Mouse (Mus musculus): ENCODE data around the gene Pdcd2. TPM values are rescaled to one million over a fixed set of nuclear protein-coding genes. Genes with fewer than 3 reads are reported as not detected.

Gene Pdcd2
- total and polyA plus RNA-seq, 2 experiments from 2014 or later, result 49.2 to 51.5 TPM

DNA sequence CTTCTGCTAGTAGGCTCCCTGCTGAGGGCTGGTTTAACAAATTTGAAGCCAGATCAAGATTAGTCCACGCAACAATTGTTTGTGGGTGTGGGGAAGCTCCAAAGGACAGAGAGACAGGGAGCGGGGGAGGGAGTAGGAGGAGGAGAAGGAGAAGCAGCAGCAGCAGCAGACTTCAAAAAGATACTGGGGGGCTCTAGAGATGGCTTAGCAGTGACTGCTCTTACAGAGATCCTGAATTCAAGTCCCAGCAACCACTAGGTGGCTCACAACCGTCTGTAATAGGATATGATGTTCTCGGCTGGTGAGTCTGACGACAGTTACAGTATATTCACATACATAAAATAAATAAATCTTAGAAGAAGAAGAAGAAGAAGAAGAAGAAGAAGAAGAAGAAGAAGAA, 3.0 kb upstream of the Pdcd2 start:
- Histone ChIP-seq H3K27ac (no peak overlapping the region), H3K27me3 (ENCODE audit: insufficient read depth, low read length) (no peaks in the 10 kb centered on the region), H3K4me3 (ENCODE audit: low read length) (no peak overlapping the region), H3K9me3 (ENCODE audit: low read length) (no peaks in the 10 kb centered on the region), H3K9ac (replicated peaks; ENCODE audit: low read length) (no peak overlapping the region), H3K36me3 (ENCODE audit: insufficient read depth, low read length) (no peaks in the 10 kb centered on the region), H3K4me2 (ENCODE audit: low read depth, low read length) (no peak overlapping the region), H3K4me1 (ENCODE audit: insufficient read depth, low read length) (0 out of 2 replicates have a peak, but pooled peaks cover 9% of the 10 kb centered on the region)
- TF ChIP-seq CTCF (IDR thresholded peaks at IDR 0.05; ENCODE audit: low read depth), result peak; percentile 60
- WGBS, result 3% methylated on average over 5 of the region's 5 CpGs
- ATAC-seq (no peak), DNase-seq (ENCODE audit: low spot score) (peak; percentile 72)

DNA sequence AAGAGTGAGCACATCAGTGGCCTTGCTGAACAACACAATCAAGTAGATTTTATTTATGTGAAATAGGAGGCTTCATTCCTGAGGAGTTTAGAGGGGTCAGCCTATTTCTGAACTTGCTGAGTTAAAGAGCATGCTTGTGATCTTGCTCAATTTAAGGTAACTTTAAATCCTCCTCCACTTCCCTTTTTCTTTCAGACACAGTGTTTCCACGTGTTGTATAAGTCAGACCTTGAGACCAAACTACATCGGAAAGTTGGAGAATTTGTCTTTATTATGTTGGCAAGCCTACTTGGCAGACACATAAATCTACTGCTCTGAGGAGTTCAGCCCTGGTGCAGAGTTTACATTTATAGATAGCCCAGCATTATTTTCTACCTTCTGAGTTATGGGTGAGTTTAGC, 1.8 kb upstream of the Pdcd2 start:
- H3K27ac ChIP-seq, result no peak overlapping the region
- 0 out of 2 replicates have a peak, but pooled peaks cover 5% of the 10 kb centered on the region for H3K36me3 ChIP-seq (ENCODE audit: insufficient read depth, low read length)
- no peak overlapping the region for H3K9ac ChIP-seq (replicated peaks; ENCODE audit: low read length)
- no peak for TF ChIP-seq CTCF (IDR thresholded peaks at IDR 0.05; ENCODE audit: low read depth)
- 85% methylated on average over 2 of the region's 2 CpGs for WGBS
- no peaks in the 10 kb centered on the region for H3K27me3 ChIP-seq (ENCODE audit: insufficient read depth, low read length)
- no peak overlapping the region for H3K4me2 ChIP-seq (ENCODE audit: low read depth, low read length)
- DNase-seq (ENCODE audit: low spot score) (no peak), ATAC-seq (no peak)
- no peak overlapping the region for H3K4me3 ChIP-seq (ENCODE audit: low read length)
- 0 out of 2 replicates have a peak, but pooled peaks cover 9% of the 10 kb centered on the region for H3K4me1 ChIP-seq (ENCODE audit: insufficient read depth, low read length)
- H3K9me3 ChIP-seq (ENCODE audit: low read length), result no peaks in the 10 kb centered on the region

DNA sequence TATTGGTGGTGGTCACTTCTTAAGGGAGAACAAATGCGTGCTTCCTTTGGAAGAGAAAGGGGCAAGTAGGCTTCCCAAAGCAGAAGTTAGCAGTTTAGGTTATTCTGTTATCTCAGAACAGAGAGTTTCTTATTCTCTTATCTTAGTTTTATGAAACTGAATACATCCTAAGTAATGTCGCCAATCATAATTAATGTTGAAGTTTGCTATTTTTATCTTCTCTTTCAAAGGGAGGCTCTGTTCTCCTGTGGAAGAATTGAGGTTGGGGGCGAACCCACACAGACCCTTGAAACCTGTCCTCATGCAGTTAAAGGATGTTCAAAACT, 673 bp upstream of the Pdcd2 start:
- no peak for DNase-seq (ENCODE audit: low spot score)
- Histone ChIP-seq H3K27ac (peak overlapping the region; percentile 73; the same call in 1 of the 2 replicates), H3K27me3 (ENCODE audit: insufficient read depth, low read length) (no peaks in the 10 kb centered on the region), H3K9ac (replicated peaks; ENCODE audit: low read length) (peak overlapping the region; percentile 80), H3K36me3 (ENCODE audit: insufficient read depth, low read length) (0 out of 2 replicates have a peak, but pooled peaks cover 5% of the 10 kb centered on the region), H3K4me1 (ENCODE audit: insufficient read depth, low read length) (0 out of 2 replicates have a peak, but pooled peaks cover 9% of the 10 kb centered on the region), H3K9me3 (ENCODE audit: low read length) (no peaks in the 10 kb centered on the region), H3K4me2 (ENCODE audit: low read depth, low read length) (peak overlapping the region; percentile 72), H3K4me3 (ENCODE audit: low read length) (peak overlapping the region; percentile 77)
- 59% methylated on average over 3 of the region's 3 CpGs for WGBS
- no peak for ATAC-seq
- TF ChIP-seq CTCF (IDR thresholded peaks at IDR 0.05; ENCODE audit: low read depth), result no peak

DNA sequence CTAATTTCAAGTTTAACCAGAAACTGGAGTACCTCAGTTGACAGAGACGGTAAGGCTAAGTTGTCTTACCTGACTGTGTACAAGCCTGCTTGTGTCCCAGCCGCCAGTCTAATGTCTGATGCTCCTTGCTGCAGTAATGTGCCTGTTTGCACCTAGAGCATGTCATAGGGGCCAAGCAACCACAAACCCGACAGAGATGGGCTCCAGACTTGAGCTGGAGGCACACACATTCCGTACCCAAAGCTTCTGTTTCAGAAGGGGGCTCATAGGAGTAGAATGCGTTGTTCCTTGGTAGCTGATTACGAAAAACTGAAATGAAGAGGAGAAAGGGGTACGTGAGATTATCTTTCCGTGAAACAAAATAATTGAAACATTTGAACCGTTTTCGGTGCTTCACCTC, 797 bp downstream of the Pdcd2 start:
- no peak for ATAC-seq
- DNase-seq (ENCODE audit: low spot score), result peak; percentile 3
- Histone ChIP-seq H3K27me3 (ENCODE audit: insufficient read depth, low read length) (no peaks in the 10 kb centered on the region), H3K4me1 (ENCODE audit: insufficient read depth, low read length) (0 out of 2 replicates have a peak, but pooled peaks cover 9% of the 10 kb centered on the region), H3K9ac (replicated peaks; ENCODE audit: low read length) (peak overlapping the region; percentile 80), H3K4me2 (ENCODE audit: low read depth, low read length) (peak overlapping the region; percentile 72), H3K27ac (no peak overlapping the region), H3K4me3 (ENCODE audit: low read length) (peak overlapping the region; percentile 77), H3K36me3 (ENCODE audit: insufficient read depth, low read length) (peaks cover 11% of the 10 kb centered on the region; the same call in 1 of the 2 replicates), H3K9me3 (ENCODE audit: low read length) (no peaks in the 10 kb centered on the region)
- 13% methylated on average over 10 of the region's 10 CpGs for WGBS
- TF ChIP-seq CTCF (IDR thresholded peaks at IDR 0.05; ENCODE audit: low read depth), result no peak

DNA sequence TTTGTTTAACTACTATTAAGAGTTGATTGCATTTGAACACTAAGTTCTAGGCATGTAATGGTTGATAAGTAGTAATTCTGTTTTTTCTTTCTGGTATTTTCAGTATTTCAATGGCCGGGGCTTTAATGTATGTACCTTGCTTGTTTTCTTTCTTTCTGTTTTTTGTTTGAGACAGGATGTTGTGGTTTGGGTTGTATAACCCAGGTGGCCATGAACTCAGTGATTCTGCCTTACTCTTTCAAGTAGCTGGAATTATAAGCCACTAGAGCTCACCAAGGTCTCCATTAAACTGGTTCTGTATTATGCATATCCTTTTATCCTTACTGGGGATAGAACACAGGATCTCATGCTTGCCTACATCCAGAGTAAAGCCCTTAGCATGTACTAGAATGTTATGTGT, 8.3 kb downstream of the Pdcd2 start:
- Histone ChIP-seq H3K4me3 (ENCODE audit: low read length) (no peak overlapping the region), H3K36me3 (ENCODE audit: insufficient read depth, low read length) (peaks cover 57% of the 10 kb centered on the region), H3K27me3 (ENCODE audit: insufficient read depth, low read length) (no peaks in the 10 kb centered on the region), H3K27ac (no peak overlapping the region), H3K4me2 (ENCODE audit: low read depth, low read length) (no peak overlapping the region), H3K4me1 (ENCODE audit: insufficient read depth, low read length) (no peaks in the 10 kb centered on the region), H3K9me3 (ENCODE audit: low read length) (no peaks in the 10 kb centered on the region), H3K9ac (replicated peaks; ENCODE audit: low read length) (no peak overlapping the region)
- no peak for TF ChIP-seq CTCF (IDR thresholded peaks at IDR 0.05; ENCODE audit: low read depth)
- WGBS, result 94% methylated on average over 1 of the region's 1 CpGs
- ATAC-seq (no peak), DNase-seq (ENCODE audit: low spot score) (no peak)

DNA sequence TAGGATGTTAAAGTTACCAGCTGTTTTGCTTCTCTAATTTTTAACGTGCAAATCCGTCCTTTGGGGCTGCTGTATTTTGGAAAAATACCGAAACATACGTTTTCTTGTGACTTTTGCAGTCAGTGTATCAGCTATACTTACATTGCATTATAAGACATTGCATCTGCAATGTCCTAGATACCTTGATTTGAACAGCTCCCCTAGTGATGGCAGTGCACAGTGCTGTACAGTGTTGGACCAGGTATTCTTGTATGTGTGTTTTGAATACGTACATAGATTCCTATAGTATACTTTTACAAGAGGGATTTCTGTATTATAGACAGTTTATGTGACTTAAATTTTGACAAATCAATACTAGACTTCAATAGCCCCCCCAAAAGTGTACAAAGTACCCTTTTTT, 8.9 kb downstream of the Pdcd2 start:
- peak; percentile 10 for DNase-seq (ENCODE audit: low spot score)
- peak; percentile 75 for ATAC-seq
- Histone ChIP-seq H3K4me1 (ENCODE audit: insufficient read depth, low read length) (no peaks in the 10 kb centered on the region), H3K4me2 (ENCODE audit: low read depth, low read length) (no peak overlapping the region), H3K27me3 (ENCODE audit: insufficient read depth, low read length) (no peaks in the 10 kb centered on the region), H3K9me3 (ENCODE audit: low read length) (no peaks in the 10 kb centered on the region), H3K4me3 (ENCODE audit: low read length) (no peak overlapping the region), H3K9ac (replicated peaks; ENCODE audit: low read length) (no peak overlapping the region), H3K36me3 (ENCODE audit: insufficient read depth, low read length) (peaks cover 62% of the 10 kb centered on the region), H3K27ac (no peak overlapping the region)
- 93% methylated on average over 5 of the region's 5 CpGs for WGBS
- peak; percentile 53 for TF ChIP-seq CTCF (IDR thresholded peaks at IDR 0.05; ENCODE audit: low read depth)

DNA sequence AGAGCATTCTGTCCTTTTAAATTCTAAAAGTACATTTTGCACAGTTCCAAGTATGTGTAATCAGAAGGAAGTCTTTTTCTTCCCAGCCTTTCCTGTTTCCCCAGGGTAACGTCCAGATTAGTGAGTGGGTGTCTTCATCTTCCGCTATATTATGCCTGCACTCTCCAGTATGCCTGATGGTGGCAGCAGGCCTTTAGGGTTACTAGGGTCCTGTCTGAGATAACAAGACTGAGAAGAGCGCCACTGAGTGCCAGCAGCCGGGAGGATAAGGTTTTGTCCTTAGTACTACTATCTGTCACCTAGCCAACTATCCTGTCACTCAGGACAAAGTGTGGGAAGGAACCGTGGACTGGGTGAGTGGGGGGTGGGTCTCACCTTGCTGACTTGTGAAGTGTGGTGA, 9.3 kb downstream of the Pdcd2 start:
- Histone ChIP-seq H3K27ac (no peak overlapping the region), H3K4me2 (ENCODE audit: low read depth, low read length) (no peak overlapping the region), H3K27me3 (ENCODE audit: insufficient read depth, low read length) (no peaks in the 10 kb centered on the region), H3K36me3 (ENCODE audit: insufficient read depth, low read length) (peaks cover 62% of the 10 kb centered on the region), H3K4me1 (ENCODE audit: insufficient read depth, low read length) (no peaks in the 10 kb centered on the region), H3K9me3 (ENCODE audit: low read length) (no peaks in the 10 kb centered on the region), H3K9ac (replicated peaks; ENCODE audit: low read length) (no peak overlapping the region), H3K4me3 (ENCODE audit: low read length) (no peak overlapping the region)
- 0 out of 2 replicates have a peak, but pooled peaks have one; percentile 8 for TF ChIP-seq CTCF (IDR thresholded peaks at IDR 0.05; ENCODE audit: low read depth)
- no peak for DNase-seq (ENCODE audit: low spot score)
- ATAC-seq, result 0 out of 2 replicates have a peak, but pooled peaks have one; percentile 43
- WGBS, result 76% methylated on average over 5 of the region's 5 CpGs
